Mouse (Mus musculus) liver, adult 2 months (tissue): ENCODE results near the gene Ptpn18. TPM values are rescaled to one million over a fixed set of nuclear protein-coding genes. Genes with fewer than 3 reads are reported as not detected.

ENCODE experiments used
- DNase-seq: peaks from one replicate; pipeline ENCODE4 v3.0.0-alpha.2; 2011; ENCODE audit warnings: low read depth, low spot score; ENCODE audit errors: extremely low read depth
- H3K27ac ChIP-seq: fragments of 200-500 bp; replicated peaks from 2 replicates; pipeline ENCODE4 v1.5.1; 2012; ENCODE audit warnings: low read depth, mild to moderate bottlenecking, control low read depth, inconsistent platforms, low read length; ENCODE audit not compliant: insufficient read depth
- H3K27me3 ChIP-seq: fragments of 200-500 bp; 2 replicates; pipeline ENCODE4 v1.6.1; 2012; ENCODE audit warnings: mild to moderate bottlenecking, moderate library complexity, low read length, inconsistent platforms; ENCODE audit not compliant: control insufficient read depth, insufficient read depth
- H3K36me3 ChIP-seq: fragments of 200-500 bp; 2 replicates; pipeline ENCODE4 v1.6.1; 2012; ENCODE audit warnings: low read length, inconsistent platforms; ENCODE audit not compliant: control insufficient read depth, insufficient read depth
- H3K4me1 ChIP-seq: fragments of 200-500 bp; 2 replicates; pipeline ENCODE4 v1.6.1; 2011; ENCODE audit warnings: low read length; ENCODE audit not compliant: control insufficient read depth, insufficient read depth
- H3K4me3 ChIP-seq: fragments of 200-500 bp; 2 replicates; pipeline ENCODE4 v1.5.1; 2011; ENCODE audit warnings: low read depth, mild to moderate bottlenecking, control low read depth, low read length, moderate library complexity; ENCODE audit not compliant: insufficient read depth
- H3K79me2 ChIP-seq: fragments of 200-500 bp; 2 replicates; pipeline ENCODE4 v1.6.1; 2012; ENCODE audit warnings: inconsistent platforms, mild to moderate bottlenecking, low read length, moderate library complexity; ENCODE audit not compliant: control insufficient read depth, insufficient read depth
- H3K9ac ChIP-seq: fragments of 200-500 bp; 2 replicates; pipeline ENCODE4 v1.6.1; 2012; ENCODE audit warnings: low read depth, mild to moderate bottlenecking, control low read depth, inconsistent platforms, low read length
- CTCF ChIP-seq: fragments of 200-500 bp; IDR thresholded peaks from 2 replicates; pipeline ENCODE4 v1.5.1; 2011; ENCODE audit warnings: low read depth, low read length, control low read depth
- POLR2A ChIP-seq: fragments of 200-500 bp; IDR thresholded peaks from 2 replicates; pipeline ENCODE4 v1.6.1; 2011; ENCODE audit warnings: low read length, control low read depth; ENCODE audit not compliant: insufficient read depth; ENCODE audit errors: extremely low read depth
- WGBS: fragments of 180-500 bp; shearing (Covaris S2); methylation state at CpG from one replicate; pipeline ENCODE4 v1.1.7; 2018; 5-methylcytosine and 5-hydroxymethylcytosine counted together
- polyA plus RNA-seq: library from polyadenylated mRNA; depleted of rRNA; stranded (reverse); fragments of >200 nt; gene quantifications from 2 replicates; pipeline ENCODE4 v1.2.3, GENCODE M21; 2012
- total RNA-seq: library from RNA; depleted of rRNA; stranded (reverse); fragments of >200 nt; gene quantifications from 2 replicates; pipeline ENCODE4 v1.2.3, GENCODE M21; 2014

Ptpn18 gene
- total and polyA plus RNA-seq, 2 experiments: 9.6 to 25.4 TPM

DNA sequence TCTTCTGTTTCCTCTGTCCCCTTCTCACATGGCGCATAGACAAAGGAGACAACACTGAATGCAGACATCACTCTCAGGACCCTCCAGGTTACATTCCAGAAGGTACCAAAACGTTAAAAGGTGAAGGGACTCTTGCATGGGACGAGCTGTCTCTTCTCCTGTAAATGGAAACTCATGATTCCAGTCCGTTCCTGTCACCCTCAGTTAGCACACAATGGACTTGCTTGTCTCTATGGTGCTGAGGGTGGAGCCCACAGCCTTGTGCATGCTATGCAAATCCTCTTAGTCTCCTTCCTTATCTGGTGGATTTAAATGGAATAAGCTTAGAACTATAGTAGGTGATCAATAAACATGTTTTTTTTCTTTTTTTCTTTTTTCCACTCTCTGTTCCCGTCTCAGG lies 10.2 kb downstream of the Ptpn18 start:
- Histone ChIP-seq H3K27ac (no peak overlapping the region), H3K4me3 (no peak overlapping the region), H3K36me3 (no peaks in the 10 kb centered on the region), H3K4me1 (no peaks in the 10 kb centered on the region), H3K9ac (no peak overlapping the region), H3K79me2 (no peaks in the 10 kb centered on the region), H3K27me3 (no peaks in the 10 kb centered on the region)
- no peak for DNase-seq
- TF ChIP-seq CTCF (no peak), POLR2A (no peak)
- 75% methylated on average over 5 of the region's 5 CpGs for WGBS

DNA sequence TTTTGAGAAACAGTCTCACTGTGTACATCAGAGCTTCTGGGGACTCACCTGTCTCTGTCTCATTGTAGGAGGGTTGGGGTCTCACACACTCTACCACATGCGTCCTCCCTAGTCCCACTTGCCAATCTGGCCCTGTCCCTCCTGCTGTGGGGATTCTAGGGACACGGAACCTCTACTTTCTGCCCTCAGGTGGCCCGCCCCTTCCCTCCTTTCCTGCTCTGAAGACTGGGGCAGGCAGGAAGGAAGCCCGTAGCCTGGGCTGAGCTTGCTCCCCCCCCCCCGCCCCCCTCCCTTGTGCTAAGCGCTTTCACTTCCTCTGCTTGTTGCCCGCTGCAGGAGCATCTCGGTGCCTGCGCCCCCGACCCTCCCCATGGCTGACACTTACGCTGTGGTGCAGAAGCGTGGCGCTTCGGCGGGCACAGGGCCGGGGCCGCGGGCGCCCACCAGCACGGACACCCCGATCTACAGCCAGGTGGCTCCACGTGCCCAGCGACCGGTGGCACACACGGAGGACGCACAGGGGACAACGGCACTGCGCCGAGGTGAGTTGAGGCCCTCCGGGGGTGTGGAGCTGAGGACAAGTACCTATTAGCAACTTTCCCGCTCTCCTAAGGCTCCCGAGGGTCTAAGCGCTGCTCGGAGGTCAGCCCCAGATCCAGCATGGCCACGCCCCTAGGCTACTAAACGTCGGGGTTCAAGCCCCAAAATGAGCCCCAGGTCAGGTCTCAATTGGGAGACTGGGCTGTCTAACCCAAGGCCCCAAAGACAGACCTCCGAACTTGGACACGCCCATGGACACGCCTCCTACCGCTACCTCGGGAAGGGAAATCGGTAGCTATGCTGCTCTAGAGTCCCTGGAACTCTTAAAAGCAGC lies 13.1 kb downstream of the Ptpn18 start:
- Histone ChIP-seq H3K79me2 (no peaks in the 10 kb centered on the region), H3K4me1 (no peaks in the 10 kb centered on the region), H3K9ac (peak overlapping the region; percentile 74), H3K36me3 (no peaks in the 10 kb centered on the region), H3K27me3 (no peaks in the 10 kb centered on the region), H3K4me3 (peak overlapping the region; percentile 65), H3K27ac (peak overlapping the region; percentile 2; the same call in 1 of the 2 replicates)
- DNase-seq: peak; percentile 30
- TF ChIP-seq POLR2A: 0 out of 2 replicates have a peak, but pooled peaks have one; percentile 27
- no peak for TF ChIP-seq CTCF
- 3% methylated on average over 43 of the region's 43 CpGs for WGBS

DNA sequence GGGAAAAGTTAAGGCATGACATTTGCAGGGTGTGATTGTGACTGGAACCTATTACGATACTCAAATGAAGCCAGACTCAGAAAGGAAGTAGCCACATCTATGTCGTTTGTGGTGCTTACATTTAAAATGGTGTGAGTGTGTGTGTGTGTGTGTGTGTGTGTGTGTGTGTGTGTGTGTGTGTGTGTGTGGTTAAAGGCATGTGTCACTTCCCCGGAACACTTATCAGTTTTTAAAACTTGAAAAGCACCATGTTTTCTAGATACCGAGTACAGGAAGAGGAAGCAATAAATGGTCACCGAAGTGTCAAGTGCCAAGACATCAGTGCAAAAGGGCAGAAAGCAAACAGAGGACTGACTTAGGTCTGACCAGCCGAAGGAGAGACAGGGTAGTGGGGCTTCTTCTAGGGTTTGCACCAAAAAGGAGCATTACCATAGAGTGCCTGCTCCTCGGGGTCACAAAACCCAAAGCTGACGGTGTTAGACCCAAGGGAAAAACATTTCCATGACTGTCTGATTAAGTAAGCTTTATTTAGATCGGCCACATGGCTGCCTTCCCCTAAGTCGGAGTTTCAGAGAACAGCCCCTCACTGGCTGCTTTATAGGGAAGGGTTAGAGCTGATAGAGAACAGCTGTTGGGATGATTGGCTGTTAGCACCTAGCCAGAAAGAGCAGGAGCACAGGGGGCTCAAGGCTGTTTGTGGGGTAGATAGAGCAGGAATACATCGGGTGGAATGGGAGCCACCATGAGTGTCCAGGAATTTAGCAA lies 19.5 kb downstream of the Ptpn18 start:
- DNase-seq: no peak
- Histone ChIP-seq H3K36me3 (no peaks in the 10 kb centered on the region), H3K9ac (no peak overlapping the region), H3K4me3 (no peak overlapping the region), H3K27ac (0 out of 2 replicates have a peak overlapping the region, but pooled peaks have one; percentile 1), H3K79me2 (no peaks in the 10 kb centered on the region), H3K27me3 (no peaks in the 10 kb centered on the region), H3K4me1 (no peaks in the 10 kb centered on the region)
- 59% methylated on average over 11 of the region's 11 CpGs for WGBS
- TF ChIP-seq POLR2A (no peak), CTCF (no peak)

DNA sequence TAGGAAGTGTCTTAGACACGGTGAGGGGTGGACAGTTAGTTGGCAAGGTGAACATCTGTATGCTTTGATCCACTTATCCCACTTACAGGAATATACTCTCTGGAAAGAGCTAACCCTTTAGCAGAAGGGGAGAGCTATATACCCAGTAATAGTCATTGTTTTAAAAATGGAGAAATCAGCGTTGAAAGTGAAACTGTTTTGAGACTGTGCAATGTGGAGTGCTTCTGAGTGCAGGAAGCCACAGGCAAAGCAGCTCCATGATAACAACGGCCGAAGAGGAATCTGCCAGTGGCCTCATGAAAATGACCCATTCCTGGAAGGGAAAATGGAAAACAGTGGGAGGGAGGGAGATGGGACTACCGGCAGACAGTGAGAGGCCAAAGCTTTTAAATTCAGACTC lies 21.2 kb downstream of the Ptpn18 start:
- Histone ChIP-seq H3K79me2 (no peaks in the 10 kb centered on the region), H3K27ac (no peak overlapping the region), H3K9ac (no peak overlapping the region), H3K4me3 (no peak overlapping the region), H3K4me1 (no peaks in the 10 kb centered on the region), H3K36me3 (no peaks in the 10 kb centered on the region), H3K27me3 (no peaks in the 10 kb centered on the region)
- TF ChIP-seq POLR2A: no peak
- TF ChIP-seq CTCF: no peak
- 63% methylated on average over 5 of the region's 5 CpGs for WGBS
- DNase-seq: no peak

DNA sequence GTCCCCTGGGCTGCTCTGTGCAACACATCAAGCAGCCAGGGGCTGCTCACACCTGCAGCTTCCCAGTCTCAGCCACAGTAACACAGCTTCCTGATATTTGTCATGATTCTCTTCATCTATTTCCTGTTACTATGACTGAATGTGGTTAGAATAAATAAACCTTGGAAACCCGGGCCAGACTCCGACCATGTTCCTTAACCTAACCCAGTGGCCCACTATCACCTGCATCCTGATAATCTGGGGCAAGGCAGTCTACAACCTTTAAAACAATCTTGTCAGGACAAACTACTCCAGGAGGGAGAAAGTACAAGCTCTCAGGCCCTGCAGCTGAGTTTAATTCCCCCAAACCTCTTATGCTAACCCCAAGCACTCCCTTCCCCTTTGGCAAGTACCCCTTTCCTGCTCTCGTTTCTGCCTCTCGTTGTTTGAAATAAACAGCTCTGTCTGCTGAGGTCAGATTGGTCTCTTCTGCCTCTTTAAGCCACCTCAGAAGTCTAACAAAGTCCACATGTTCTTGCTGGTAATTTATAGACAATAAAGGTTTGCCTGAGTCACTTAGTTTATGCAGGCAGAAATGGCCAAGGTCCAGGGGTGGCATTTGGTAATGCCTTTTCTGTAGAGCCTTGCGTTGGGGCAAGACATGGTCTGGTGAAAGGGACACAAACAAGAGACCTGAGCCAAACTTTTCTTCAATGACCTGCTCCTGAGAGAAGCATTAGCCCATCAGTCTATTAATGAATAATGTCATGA lies 22.5 kb downstream of the Ptpn18 start:
- no peak for DNase-seq
- WGBS: 62% methylated on average over 5 of the region's 5 CpGs
- no peak overlapping the region for H3K9ac ChIP-seq
- H3K79me2 ChIP-seq: no peaks in the 10 kb centered on the region
- no peaks in the 10 kb centered on the region for H3K36me3 ChIP-seq
- TF ChIP-seq POLR2A: no peak
- no peak for TF ChIP-seq CTCF
- H3K27me3 ChIP-seq: no peaks in the 10 kb centered on the region
- no peaks in the 10 kb centered on the region for H3K4me1 ChIP-seq
- H3K27ac ChIP-seq: no peak overlapping the region
- H3K4me3 ChIP-seq: no peak overlapping the region
